Mouse (Mus musculus): ENCODE results near the gene Esrra. TPM values are rescaled to one million over a fixed set of nuclear protein-coding genes. Genes with fewer than 3 reads are reported as not detected.

Gene Esrra
- polyA plus RNA-seq, 2 experiments = 5.1 to 20.3 TPM

- DNase-seq (ENCODE audit: low spot score) = no peak
- Histone ChIP-seq H3K4me3 (replicated peaks; ENCODE audit: low read length) (no peak overlapping the region), H3K36me3 (ENCODE audit: control insufficient read depth, insufficient read depth, low read length) (peaks cover 12% of the 10 kb centered on the region), H3K9ac (ENCODE audit: low read depth, low read length, severe bottlenecking) (no peak overlapping the region), H3K9me3 (ENCODE audit: control insufficient read depth, low read length) (no peaks in the 10 kb centered on the region), H3K27me3 (ENCODE audit: control insufficient read depth, insufficient read depth, low read length) (no peaks in the 10 kb centered on the region), H3K27ac (replicated peaks; ENCODE audit: low read depth, low read length) (no peak overlapping the region), H3K4me2 (replicated peaks; ENCODE audit: low read depth, low read length, severe bottlenecking) (no peak overlapping the region), H3K4me1 (ENCODE audit: control insufficient read depth, insufficient read depth, low read length) (peaks cover 18% of the 10 kb centered on the region)
- ATAC-seq (ENCODE audit: low FRiP score, low read depth) = no peak
- TF ChIP-seq POLR2A (IDR thresholded peaks at IDR 0.05; ENCODE audit: borderline replicate concordance, extremely low read depth, insufficient read depth, insufficient read length) = no peak
- WGBS = 81% methylated on average over 4 of the region's 4 CpGs
Measured at GRCm38 (mm10) chr19:6948186-6948585, 26.6 kb upstream of the Esrra start.

GRCm38 (mm10) chr19:6947742-6948141, 26.1 kb upstream of the Esrra start:
- peaks cover 12% of the 10 kb centered on the region for H3K36me3 ChIP-seq (ENCODE audit: control insufficient read depth, insufficient read depth, low read length)
- DNase-seq (ENCODE audit: low spot score) (no peak), ATAC-seq (ENCODE audit: low FRiP score, low read depth) (no peak)
- no peaks in the 10 kb centered on the region for H3K9me3 ChIP-seq (ENCODE audit: control insufficient read depth, low read length)
- no peak for TF ChIP-seq POLR2A (IDR thresholded peaks at IDR 0.05; ENCODE audit: borderline replicate concordance, extremely low read depth, insufficient read depth, insufficient read length)
- H3K9ac ChIP-seq (ENCODE audit: low read depth, low read length, severe bottlenecking) = no peak overlapping the region
- 52% methylated on average over 4 of the region's 4 CpGs for WGBS
- H3K4me2 ChIP-seq (replicated peaks; ENCODE audit: low read depth, low read length, severe bottlenecking) = no peak overlapping the region
- H3K4me3 ChIP-seq (replicated peaks; ENCODE audit: low read length) = no peak overlapping the region
- H3K4me1 ChIP-seq (ENCODE audit: control insufficient read depth, insufficient read depth, low read length) = peaks cover 18% of the 10 kb centered on the region
- H3K27me3 ChIP-seq (ENCODE audit: control insufficient read depth, insufficient read depth, low read length) = no peaks in the 10 kb centered on the region
- H3K27ac ChIP-seq (replicated peaks; ENCODE audit: low read depth, low read length) = no peak overlapping the region

- Histone ChIP-seq H3K4me2 (replicated peaks; ENCODE audit: low read depth, low read length, severe bottlenecking) (no peak overlapping the region), H3K36me3 (ENCODE audit: control insufficient read depth, insufficient read depth, low read length) (peaks cover 12% of the 10 kb centered on the region), H3K27me3 (ENCODE audit: control insufficient read depth, insufficient read depth, low read length) (no peaks in the 10 kb centered on the region), H3K4me1 (ENCODE audit: control insufficient read depth, insufficient read depth, low read length) (peaks cover 13% of the 10 kb centered on the region), H3K9ac (ENCODE audit: low read depth, low read length, severe bottlenecking) (no peak overlapping the region), H3K9me3 (ENCODE audit: control insufficient read depth, low read length) (no peaks in the 10 kb centered on the region), H3K27ac (replicated peaks; ENCODE audit: low read depth, low read length) (no peak overlapping the region), H3K4me3 (replicated peaks; ENCODE audit: low read length) (no peak overlapping the region)
- DNase-seq (ENCODE audit: low spot score) = no peak
- ATAC-seq (ENCODE audit: low FRiP score, low read depth) = no peak
- no peak for TF ChIP-seq POLR2A (IDR thresholded peaks at IDR 0.05; ENCODE audit: borderline replicate concordance, extremely low read depth, insufficient read depth, insufficient read length)
- 94% methylated on average over 6 of the region's 6 CpGs for WGBS
Measured at GRCm38 (mm10) chr19:6943709-6944108, 22.1 kb upstream of the Esrra start.

- no peak for DNase-seq (ENCODE audit: low spot score)
- Histone ChIP-seq H3K9me3 (ENCODE audit: control insufficient read depth, low read length) (no peaks in the 10 kb centered on the region), H3K27me3 (ENCODE audit: control insufficient read depth, insufficient read depth, low read length) (no peaks in the 10 kb centered on the region), H3K4me3 (replicated peaks; ENCODE audit: low read length) (peak overlapping the region; percentile 65), H3K4me1 (ENCODE audit: control insufficient read depth, insufficient read depth, low read length) (peaks cover 13% of the 10 kb centered on the region), H3K36me3 (ENCODE audit: control insufficient read depth, insufficient read depth, low read length) (peaks cover 9% of the 10 kb centered on the region), H3K27ac (replicated peaks; ENCODE audit: low read depth, low read length) (peak overlapping the region; percentile 90), H3K9ac (ENCODE audit: low read depth, low read length, severe bottlenecking) (peak overlapping the region; percentile 76), H3K4me2 (replicated peaks; ENCODE audit: low read depth, low read length, severe bottlenecking) (peak overlapping the region; percentile 80)
- WGBS = 28% methylated on average over 5 of the region's 5 CpGs
- ATAC-seq (ENCODE audit: low FRiP score, low read depth) = no peak
- no peak for TF ChIP-seq POLR2A (IDR thresholded peaks at IDR 0.05; ENCODE audit: borderline replicate concordance, extremely low read depth, insufficient read depth, insufficient read length)
Measured at GRCm38 (mm10) chr19:6942764-6943163, 21.2 kb upstream of the Esrra start.

GRCm38 (mm10) chr19:6942249-6942691, 20.7 kb upstream of the Esrra start, which contains the start of gene Gpr137:
Gpr137 (minus strand) TSS chr19:6942480.
- 0% methylated on average over 27 of the region's 27 CpGs for WGBS
- H3K9ac ChIP-seq (ENCODE audit: low read depth, low read length, severe bottlenecking) = peak within 1 kb of the TSS; percentile 76
- ATAC-seq (ENCODE audit: low FRiP score, low read depth) = peak; percentile 88

More at GRCm38 (mm10) chr19:6942249-6942691, 20.7 kb upstream of the Esrra start, which contains the start of gene Gpr137:
- peak; percentile 93 for DNase-seq (ENCODE audit: low spot score)
- no peaks in the 10 kb centered on the region for H3K9me3 ChIP-seq (ENCODE audit: control insufficient read depth, low read length)
- H3K4me3 ChIP-seq (replicated peaks; ENCODE audit: low read length) = peak within 1 kb of the TSS; percentile 65
- peaks cover 13% of the 10 kb centered on the region for H3K4me1 ChIP-seq (ENCODE audit: control insufficient read depth, insufficient read depth, low read length)
- H3K4me2 ChIP-seq (replicated peaks; ENCODE audit: low read depth, low read length, severe bottlenecking) = peak within 1 kb of the TSS; percentile 80
- H3K36me3 ChIP-seq (ENCODE audit: control insufficient read depth, insufficient read depth, low read length) = peaks cover 9% of the 10 kb centered on the region
- H3K27ac ChIP-seq (replicated peaks; ENCODE audit: low read depth, low read length) = peak within 1 kb of the TSS; percentile 90
- peak; percentile 69; the same call in 1 of the 2 replicates for TF ChIP-seq POLR2A (IDR thresholded peaks at IDR 0.05; ENCODE audit: borderline replicate concordance, extremely low read depth, insufficient read depth, insufficient read length)
- no peaks in the 10 kb centered on the region for H3K27me3 ChIP-seq (ENCODE audit: control insufficient read depth, insufficient read depth, low read length)
